ENCODE assay signal across 24 mouse cellular contexts in the genomic region with DNA sequence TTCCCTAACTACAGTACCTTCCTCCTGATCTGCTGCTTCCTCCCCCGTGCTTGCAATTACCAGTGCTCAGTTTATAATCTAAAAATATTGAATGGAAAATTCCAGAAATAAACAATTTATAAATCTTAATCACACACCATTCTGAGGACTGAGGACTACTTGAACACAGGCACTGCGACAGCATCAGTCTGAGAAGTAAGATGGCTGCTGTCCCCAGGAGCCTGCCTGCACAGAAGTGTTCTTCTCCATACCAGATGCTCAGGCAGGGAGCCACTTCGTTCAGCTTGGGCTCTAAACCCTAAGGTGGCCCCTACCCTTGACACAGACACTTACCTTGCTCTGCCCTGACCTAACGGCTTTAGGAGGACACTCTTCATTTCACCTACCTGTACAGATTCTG. TPM values are rescaled to one million over a fixed set of nuclear protein-coding genes. Genes with fewer than 3 reads are reported as not detected.
DNase-seq lines count a peak whose midpoint lies in the region; ATAC-seq and TF ChIP-seq lines count a peak whose summit lies in the region.
"Had no signal": no experiment of that assay in that cellular context is flagged by ENCODE, and none has a peak within 500 bp of the region (broad histone marks: within the 10 kb centered on the region; RNA-seq: fewer than 3 reads in every experiment).

No protein-coding gene starts in this region.

- TF ChIP-seq POLR2A in MEL (IDR thresholded peaks at IDR 0.05; ENCODE audit: control insufficient read depth in 1 of 2, insufficient read depth in 1 of 2, low read depth in 1 of 2, low read length in 2 of 2, poor library complexity in 1 of 2) = peak in 1 of 2 experiments; percentile 43; a peak in 2 of 4 replicates

- no peaks in the 10 kb centered on the region for H3K9me3 ChIP-seq in MEL (replicated peaks; ENCODE audit: insufficient read depth, low read length)
- H3K9me3 ChIP-seq: embryonic facial prominence, embryonic 13.5 days; embryonic facial prominence, embryonic 15.5 days; forebrain, embryonic 13.5 days; forebrain, embryonic 15.5 days had no signal

- peak overlapping the region; percentile 98 for H3K27ac ChIP-seq in MEL (ENCODE audit: control insufficient read depth, low read depth, low read length)
- H3K27ac ChIP-seq: embryonic facial prominence, embryonic 13.5 days; embryonic facial prominence, embryonic 15.5 days; forebrain, embryonic 13.5 days; forebrain, embryonic 15.5 days had no signal

- TF ChIP-seq CTCF in MEL (IDR thresholded peaks at IDR 0.05 in 2 of 3, conservative IDR thresholded peaks at IDR 0.05 in 1 of 3; ENCODE audit: control insufficient read depth in 1 of 3, insufficient read depth in 1 of 3, low read depth in 2 of 3, low read length in 3 of 3, poor library complexity in 1 of 3, severe bottlenecking in 1 of 3) = no peak

- peak; percentile 80 for DNase-seq in MEL (ENCODE audit: low read depth, low spot score)
- DNase-seq in B cell, adult 2 months = no peak
- no peak for DNase-seq in frontal cortex, postnatal 14 days (ENCODE audit: low spot score in 2 of 2)
- DNase-seq: adrenal gland, adult 2 months; adrenal gland, postnatal 10 days; adrenal gland, postnatal 25 days; cerebellum, adult 11 months; cerebellum, adult 18-20 months; cerebellum, adult 8-10 months; cerebellum, adult 9-11 months; cerebellum, postnatal 14 days; cerebellum, postnatal 36 days; embryo, embryonic 11 days; forebrain, postnatal 0 days had no signal

- 0 out of 2 replicates have a peak, but pooled peaks have one; percentile 6 for ATAC-seq in erythroid progenitor cell, adult 5-6 weeks (replicated peaks; ENCODE audit: low FRiP score, poor library complexity, severe bottlenecking)
- ATAC-seq in megakaryocyte-erythroid progenitor cell, adult 5-6 weeks (replicated peaks; ENCODE audit: low FRiP score, low TSS enrichment, poor library complexity, severe bottlenecking) = 0 out of 2 replicates have a peak, but pooled peaks have one; percentile 45
- ATAC-seq: CD4-positive, CD25-positive, alpha-beta regulatory T cell, adult 4 months; forebrain, embryonic 13.5 days; forebrain, embryonic 15.5 days; forebrain, postnatal 0 days had no signal

- peaks cover 0 to 64% of the 10 kb centered on the region in 2 experiments; a peak in 3 of 4 replicates for H3K36me3 ChIP-seq in MEL (ENCODE audit: control insufficient read depth in 1 of 2, insufficient read depth in 2 of 2, low read length in 2 of 2)
- H3K36me3 ChIP-seq: embryonic facial prominence, embryonic 13.5 days; embryonic facial prominence, embryonic 15.5 days; forebrain, embryonic 15.5 days; G1E had no signal

- H3K27me3 ChIP-seq in MEL (ENCODE audit: control insufficient read depth in 1 of 2, insufficient read depth in 2 of 2, low read length in 2 of 2) = no peaks in the 10 kb centered on the region
- H3K27me3 ChIP-seq: CH12.LX; embryonic facial prominence, embryonic 13.5 days; embryonic facial prominence, embryonic 15.5 days; forebrain, embryonic 13.5 days; forebrain, embryonic 15.5 days had no signal

- H3K4me1 ChIP-seq in MEL (ENCODE audit: control insufficient read depth in 1 of 2, insufficient read depth in 2 of 2, low read length in 2 of 2) = peaks cover 42 to 46% of the 10 kb centered on the region in 2 experiments
- H3K4me1 ChIP-seq: forebrain, embryonic 13.5 days; forebrain, embryonic 15.5 days had no signal

- H3K79me2 ChIP-seq in MEL (ENCODE audit: control insufficient read depth, insufficient read depth, low read length, poor library complexity) = peaks cover 19% of the 10 kb centered on the region

- no peak for TF ChIP-seq EP300 in MEL (IDR thresholded peaks at IDR 0.05; ENCODE audit: low read depth in 1 of 2, low read length in 2 of 2)

- H3K4me3 ChIP-seq in MEL (ENCODE audit: control insufficient read depth in 1 of 2, insufficient read depth in 1 of 2, low read depth in 2 of 2, low read length in 2 of 2) = peak overlapping the region; percentile 3 to 8; a peak in 3 of 4 replicates
- H3K4me3 ChIP-seq: embryonic facial prominence, embryonic 13.5 days; embryonic facial prominence, embryonic 15.5 days; erythroblast, embryonic 14.5 days; forebrain, embryonic 13.5 days; forebrain, embryonic 15.5 days had no signal

- peak overlapping the region; percentile 63 for H3K9ac ChIP-seq in MEL (ENCODE audit: control insufficient read depth, low read depth, low read length, poor library complexity, severe bottlenecking)
- H3K9ac ChIP-seq: embryonic facial prominence, embryonic 13.5 days; embryonic facial prominence, embryonic 15.5 days; forebrain, embryonic 13.5 days; forebrain, embryonic 15.5 days; forebrain, postnatal 0 days had no signal

- no peak for TF ChIP-seq RAD21 in MEL (IDR thresholded peaks at IDR 0.05; ENCODE audit: low read depth, low read length)

TF ChIP-seq in MEL, 35 proteins besides CTCF, POLR2A, EP300 and RAD21:
- TF ChIP-seq ZKSCAN1 (IDR thresholded peaks at IDR 0.05; ENCODE audit: low read depth, low read length) = no peak
- TF ChIP-seq NRF1 (IDR thresholded peaks at IDR 0.05; ENCODE audit: insufficient read depth, low read depth, low read length, poor library complexity, severe bottlenecking) = no peak
- no peak for TF ChIP-seq SIN3A (IDR thresholded peaks at IDR 0.05; ENCODE audit: low read length)
- TF ChIP-seq CHD1 (IDR thresholded peaks at IDR 0.05; ENCODE audit: low read depth, low read length) = 0 out of 2 replicates have a peak, but pooled peaks have one; percentile 44
- 0 out of 2 replicates have a peak, but pooled peaks have one; percentile 6 for TF ChIP-seq NELFE (IDR thresholded peaks at IDR 0.05; ENCODE audit: low read depth, low read length)
- peak; percentile 87; the same call in 1 of the 2 replicates for TF ChIP-seq ZMIZ1 (IDR thresholded peaks at IDR 0.05; ENCODE audit: low read depth, low read length)
- TF ChIP-seq ETS1 (IDR thresholded peaks at IDR 0.05; ENCODE audit: low read depth, low read length) = no peak

RNA-seq across cellular contexts. Expression of a gene that starts 17.8 kb away (rescaled TPM):
- 15.9 and 20.2 TPM in 2 replicates for total RNA-seq in MEL (2012; rRNA removed)
- 10 to 100 TPM; 41.7 to 81.1 TPM for polyA plus RNA-seq in MEL (2012; ENCODE audit: insufficient read depth in 1 of 2, insufficient read length in 2 of 2, low read depth in 1 of 2, low replicate concordance in 2 of 2, missing spikeins in 1 of 2)
- total RNA-seq in erythroid progenitor cell, adult 5-6 weeks (2015; ENCODE audit: low replicate concordance) = 33.2 and 40.7 TPM in 2 replicates
- 21.6 and 26.4 TPM in 2 replicates for total RNA-seq in erythroid progenitor cell, adult 5-6 weeks (2017; ENCODE audit: low replicate concordance)
- 58.6 and 71.5 TPM in 2 replicates for total RNA-seq in megakaryocyte-erythroid progenitor cell, adult 5-6 weeks (2014; fragmentation: Nextera tagmentation)
- total RNA-seq in megakaryocyte-erythroid progenitor cell, adult 5-6 weeks (2017) = 15.3 and 23.4 TPM in 2 replicates
- total RNA-seq: G1E had no signal
- polyA plus RNA-seq: G1E had no signal

RNA-seq across cellular contexts. Expression of a gene that starts 47.9 kb away (rescaled TPM):
- total RNA-seq in MEL (2012; rRNA removed) = 21.5 and 23.3 TPM in 2 replicates
- 10 to 100 TPM in 1 of 2 experiments, not detected in 1; 33.5 TPM for polyA plus RNA-seq in MEL (2012; ENCODE audit: insufficient read depth in 1 of 2, insufficient read length in 2 of 2, low read depth in 1 of 2, low replicate concordance in 2 of 2, missing spikeins in 1 of 2)
- 3.6 TPM in 1 of 2 replicates, not detected in the other for total RNA-seq in erythroid progenitor cell, adult 5-6 weeks (2015; ENCODE audit: low replicate concordance)
- not detected in 2 replicates for total RNA-seq in erythroid progenitor cell, adult 5-6 weeks (2017; ENCODE audit: low replicate concordance)
- 8.9 and 11.2 TPM in 2 replicates for total RNA-seq in megakaryocyte-erythroid progenitor cell, adult 5-6 weeks (2014; fragmentation: Nextera tagmentation)
- 2.1 and 4.2 TPM in 2 replicates for total RNA-seq in megakaryocyte-erythroid progenitor cell, adult 5-6 weeks (2017)
- total RNA-seq: G1E had no signal
- polyA plus RNA-seq: CD4-positive, CD25-positive, alpha-beta regulatory T cell, adult 4 months; erythroblast, embryonic 14.5 days; G1E had no signal
